Mouse (Mus musculus) CH12F3 (cell line): ENCODE data around the gene D6Wsu163e.

Experiments used
- in situ Hi-C: fragments of 300-500 bp; cut with MboI; formaldehyde crosslinking; loops from 2 replicates; pipeline ENCODE4 v1.14.3; 2020; ENCODE audit warnings: low sequenced_read_pairs

The D6Wsu163e gene

GRCm38 (mm10) chr6:126996399-126996798 is 56.6 kb downstream of the D6Wsu163e start:
- in situ Hi-C loops, result no loop called here

DNA sequence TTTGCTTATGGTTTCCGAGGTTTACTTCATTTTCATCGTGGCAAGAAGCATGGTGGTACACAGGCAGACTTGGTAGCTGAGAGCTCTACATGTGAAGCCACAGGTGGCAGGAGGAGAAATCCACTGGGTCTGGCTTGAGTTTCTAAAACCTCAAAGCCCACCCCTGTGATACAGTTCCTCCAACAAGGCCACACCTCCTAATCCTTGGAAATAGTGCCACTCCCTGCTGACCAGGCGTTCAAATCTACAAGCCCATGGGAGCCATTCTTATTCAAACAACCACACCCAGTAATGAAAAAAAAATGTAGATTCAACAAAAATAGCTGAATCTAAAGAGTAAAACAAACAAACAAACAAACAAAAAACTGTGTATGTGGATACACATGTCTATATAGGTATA is 65.9 kb downstream of the D6Wsu163e start:
- in situ Hi-C loops, result no loop called here

DNA sequence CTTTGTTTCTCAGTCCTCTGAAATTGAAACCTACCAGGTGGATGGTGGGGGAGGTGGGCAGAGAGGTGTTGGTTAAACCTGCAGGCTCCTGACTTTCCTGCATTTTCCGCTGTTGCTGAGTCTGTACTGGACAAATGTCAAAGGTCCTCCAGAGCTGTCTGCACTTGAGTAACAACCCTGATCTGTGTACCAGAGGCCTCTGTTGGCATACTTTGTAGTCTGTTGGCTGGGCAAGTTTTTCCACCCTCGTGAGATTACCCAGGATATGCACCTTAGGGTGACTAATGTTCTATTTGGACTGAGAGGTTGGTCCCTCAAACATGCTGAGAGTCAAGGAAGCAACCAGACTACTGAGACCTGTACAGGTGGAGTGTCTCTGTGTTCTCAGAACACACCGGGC is 66.8 kb downstream of the D6Wsu163e start:
- in situ Hi-C loops, result no loop called here

DNA sequence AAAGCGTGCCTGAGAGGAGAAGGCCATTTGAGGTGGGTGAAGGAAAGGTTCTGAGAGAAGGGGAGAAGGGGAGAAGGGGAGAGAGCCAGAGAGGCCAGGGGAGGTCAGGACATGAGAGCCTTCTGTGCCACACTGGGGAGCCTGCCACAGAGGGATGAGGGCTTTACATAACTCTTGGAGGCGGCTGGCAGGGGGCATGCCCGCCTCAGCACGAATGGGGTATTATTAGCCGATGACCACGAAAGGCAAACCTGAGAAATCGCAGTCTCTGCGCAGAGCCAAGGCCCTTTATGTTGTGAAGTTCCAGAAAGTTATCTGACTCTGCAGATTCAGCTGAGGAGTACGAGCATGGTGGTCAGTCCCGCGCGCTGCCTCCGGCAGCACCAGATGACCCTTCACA is 70.3 kb downstream of the D6Wsu163e start:
- in situ Hi-C loops, result no loop called here

DNA sequence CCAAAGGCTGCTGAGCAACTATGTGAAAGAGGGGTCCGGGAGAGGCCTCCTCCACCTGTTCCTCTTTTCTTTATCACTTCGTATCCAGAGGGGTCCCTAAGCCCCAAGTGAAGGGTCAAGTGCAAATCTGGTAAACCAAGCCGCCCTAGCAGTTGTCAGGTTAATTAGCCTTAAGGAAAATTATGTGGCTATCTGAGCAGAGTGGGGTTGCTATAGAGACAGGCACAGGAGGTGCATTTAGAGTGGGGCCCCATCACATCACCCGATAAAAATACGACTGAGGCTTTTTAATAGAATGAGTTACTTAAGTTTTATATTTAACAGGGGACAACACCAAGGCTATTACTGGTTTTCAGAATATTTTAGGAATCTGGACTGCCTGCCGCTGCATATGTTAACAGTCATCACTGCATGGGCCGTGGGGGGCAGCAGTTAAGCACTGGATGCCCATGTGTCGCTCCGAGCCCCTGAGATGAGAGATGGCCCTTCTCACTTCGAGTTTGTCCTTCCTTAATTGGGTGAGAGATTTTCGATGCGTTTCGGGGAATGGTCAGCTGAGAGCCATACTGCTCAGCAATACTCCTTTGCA is 72.3 kb downstream of the D6Wsu163e start:
- in situ Hi-C loops, result no loop called here

DNA sequence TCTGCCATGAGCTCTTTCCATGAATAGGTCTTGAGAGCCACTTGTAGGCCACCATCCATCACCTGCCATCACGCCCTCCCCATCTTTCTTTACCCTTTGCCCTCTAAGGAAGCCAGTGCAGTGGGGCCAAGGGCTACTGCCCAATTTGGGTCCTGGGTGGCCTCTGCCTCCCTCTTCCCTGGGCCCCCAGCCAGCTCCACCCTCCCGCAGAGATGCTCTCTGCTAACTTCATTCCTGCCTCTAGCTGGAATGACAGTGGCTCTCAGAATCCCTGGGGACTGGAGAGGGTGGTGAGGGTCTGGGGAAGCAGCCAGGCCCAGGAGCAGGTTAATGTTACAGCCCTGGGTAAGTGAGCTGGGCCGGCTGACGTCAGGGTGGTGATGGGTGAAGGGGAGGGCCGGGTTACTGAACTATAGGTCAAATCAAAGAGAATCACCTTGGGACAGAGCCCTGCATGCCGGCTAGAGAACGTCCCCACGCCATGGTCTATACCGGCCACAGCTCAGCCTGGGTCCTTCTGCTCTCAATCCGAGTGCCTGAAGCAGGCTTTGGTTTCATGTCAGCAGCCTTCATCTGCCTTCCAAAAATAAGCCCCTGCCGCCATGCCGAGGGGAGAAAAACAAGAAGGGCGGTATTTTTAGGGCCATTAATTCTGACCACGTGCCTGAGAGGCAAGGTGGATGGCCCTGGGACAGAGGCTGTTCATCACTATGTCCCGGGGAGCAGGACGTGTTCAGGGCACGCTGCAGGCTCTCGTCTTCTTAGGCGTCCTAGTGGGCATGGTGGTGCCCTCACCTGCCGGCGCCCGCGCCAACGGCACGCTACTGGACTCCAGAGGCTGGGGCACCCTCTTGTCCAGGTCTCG is 75.4 kb downstream of the D6Wsu163e start, which contains the start of gene Fgf6:
Gene Fgf6, plus strand, starts transcription at position 681 of the 865 bp plus-strand sequence.
- in situ Hi-C loops, result no loop called here

GRCm38 (mm10) chr6:127019254-127019653 is 79.5 kb downstream of the D6Wsu163e start:
- in situ Hi-C loops, result no loop called here

GRCm38 (mm10) chr6:127020431-127020830 is 80.7 kb downstream of the D6Wsu163e start:
- in situ Hi-C loops, result no loop called here

DNA sequence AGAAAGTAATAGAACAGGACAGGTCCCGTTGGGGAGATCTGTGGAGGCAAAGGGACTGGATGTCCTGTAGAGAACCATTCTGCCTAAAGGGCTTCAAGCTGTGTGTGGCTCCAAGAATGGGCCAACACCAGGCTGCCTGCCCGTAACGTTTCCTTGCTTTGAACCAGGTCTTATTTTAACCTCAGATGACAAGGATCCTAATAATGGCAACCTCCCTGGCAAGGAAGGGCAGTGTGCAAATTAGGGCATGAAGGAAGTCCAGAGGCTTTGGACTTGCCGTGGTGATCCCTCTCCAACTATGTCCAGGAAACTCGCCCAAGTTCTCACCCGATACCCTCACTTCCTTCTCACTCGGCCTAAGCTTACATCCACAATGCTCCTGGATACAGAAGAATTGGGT is 85.1 kb downstream of the D6Wsu163e start:
- in situ Hi-C loops, result no loop called here
